Mouse (Mus musculus): ENCODE data around the gene Sorcs2. TPM values are rescaled to one million over a fixed set of nuclear protein-coding genes. Genes with fewer than 3 reads are reported as not detected.

Sorcs2 gene
- polyA plus RNA-seq (2015; fragmentation: Illumina TruSeq; extraction: RNeasy Lipid Tissue Mini Kit (QIAGEN cat#74804); ENCODE audit: insufficient read depth, low read depth, low replicate concordance): 0.59 TPM

GRCm38 (mm10) chr5:36397837-36398282, at the start of gene Sorcs2:
Sorcs2 (minus strand) TSS chr5:36398139.

GRCm38 (mm10) chr5:36203916-36204315, 194.0 kb downstream of the Sorcs2 start, which contains the start of gene Psapl1:
Psapl1 (plus strand) TSS chr5:36204021.

Other genes starting within 250 kb of the Sorcs2 start
- not detected for gene Psapl1, start 194.1 kb downstream of the Sorcs2 start, polyA plus RNA-seq (2015; fragmentation: Illumina TruSeq; extraction: RNeasy Lipid Tissue Mini Kit (QIAGEN cat#74804); ENCODE audit: insufficient read depth, low read depth, low replicate concordance)
- 4.2 TPM for gene Grpel1, start 66.9 kb upstream of the Sorcs2 start, polyA plus RNA-seq (2015; fragmentation: Illumina TruSeq; extraction: RNeasy Lipid Tissue Mini Kit (QIAGEN cat#74804); ENCODE audit: insufficient read depth, low read depth, low replicate concordance)
- 4.3 TPM for gene Tada2b, start 86.1 kb upstream of the Sorcs2 start, polyA plus RNA-seq (2015; fragmentation: Illumina TruSeq; extraction: RNeasy Lipid Tissue Mini Kit (QIAGEN cat#74804); ENCODE audit: insufficient read depth, low read depth, low replicate concordance)
- not detected for gene Ccdc96, start 86.4 kb upstream of the Sorcs2 start, polyA plus RNA-seq (2015; fragmentation: Illumina TruSeq; extraction: RNeasy Lipid Tissue Mini Kit (QIAGEN cat#74804); ENCODE audit: insufficient read depth, low read depth, low replicate concordance)
- gene Tbc1d14, start 195.1 kb upstream of the Sorcs2 start, polyA plus RNA-seq (2015; fragmentation: Illumina TruSeq; extraction: RNeasy Lipid Tissue Mini Kit (QIAGEN cat#74804); ENCODE audit: insufficient read depth, low read depth, low replicate concordance): 5.2 TPM